Mouse (Mus musculus) limb, embryonic 14.5 days (tissue): ENCODE results near the gene Emp3. TPM values are rescaled to one million over a fixed set of nuclear protein-coding genes. Genes with fewer than 3 reads are reported as not detected.

Source experiments
- ATAC-seq: fragments of 200-750 bp; cut with Nextera tagmentation; 2 replicates; pipeline ENCODE4 v1.8.0; 2017; ENCODE audit warnings: low read depth, moderate number of reproducible peaks, moderate TSS enrichment; ENCODE audit not compliant: low FRiP score
- DNase-seq: peaks from one replicate; pipeline ENCODE4 v3.0.0-alpha.2; 2015; ENCODE audit warnings: low spot score
- H3K27ac ChIP-seq: fragments of 300-500 bp; sonication (generic); replicated peaks from 2 replicates; pipeline ENCODE4 v1.5.1; 2014; ENCODE audit warnings: low read depth, mild to moderate bottlenecking, low read length, moderate library complexity, mixed read lengths
- H3K27me3 ChIP-seq: fragments of 300-500 bp; sonication (generic); 2 replicates; pipeline ENCODE4 v1.6.1; 2014; ENCODE audit warnings: low read length, mixed read lengths; ENCODE audit not compliant: control insufficient read depth, insufficient read depth
- H3K36me3 ChIP-seq: fragments of 300-500 bp; sonication (generic); 2 replicates; pipeline ENCODE4 v1.6.1; 2014; ENCODE audit warnings: mild to moderate bottlenecking, low read length, moderate library complexity, mixed read lengths; ENCODE audit not compliant: control insufficient read depth, insufficient read depth
- H3K4me1 ChIP-seq: fragments of 300-500 bp; sonication (generic); 2 replicates; pipeline ENCODE4 v1.6.1; 2014; ENCODE audit warnings: antibody characterized with exemption, low read length, mixed read lengths; ENCODE audit not compliant: control insufficient read depth, insufficient read depth
- H3K4me2 ChIP-seq: fragments of 300-500 bp; sonication (generic); replicated peaks from 2 replicates; pipeline ENCODE4 v1.6.1; 2014; ENCODE audit warnings: low read depth, mild to moderate bottlenecking, low read length, moderate library complexity; ENCODE audit not compliant: severe bottlenecking
- H3K4me3 ChIP-seq: fragments of 300-500 bp; sonication (generic); replicated peaks from 2 replicates; pipeline ENCODE4 v1.5.1; 2014; ENCODE audit warnings: low read length
- H3K9ac ChIP-seq: fragments of 300-500 bp; sonication (generic); 2 replicates; pipeline ENCODE4 v1.6.1; 2014; ENCODE audit warnings: mild to moderate bottlenecking, low read depth, low read length, moderate library complexity; ENCODE audit not compliant: severe bottlenecking
- H3K9me3 ChIP-seq: fragments of 300-500 bp; sonication (generic); 2 replicates; pipeline ENCODE4 v1.6.1; 2016; ENCODE audit warnings: low read length; ENCODE audit not compliant: control insufficient read depth
- POLR2A ChIP-seq: fragments of 200-500 bp; IDR thresholded peaks from 2 replicates; pipeline ENCODE4 v1.8.0; 2012; ENCODE audit warnings: inconsistent platforms, mild to moderate bottlenecking, moderate library complexity, borderline replicate concordance; ENCODE audit not compliant: insufficient read depth, insufficient read length; ENCODE audit errors: extremely low read depth
- WGBS: fragments of 180-500 bp; shearing (Covaris S2); extraction: QIAGEN DNeasy Blood & Tissue Kit; methylation state at CpG from one replicate; pipeline ENCODE4 v1.1.7; 2014; 5-methylcytosine and 5-hydroxymethylcytosine counted together
- polyA plus RNA-seq, 2 experiments: library from polyadenylated mRNA; depleted of rRNA in 1 of 2; stranded (reverse) in 1 of 2; unstranded in 1 of 2; fragments of >200 nt; fragmentation: Nextera tagmentation in 1 of 2; extraction: Ambion mirVana in 1 of 2; gene quantifications; 2 replicates each; pipeline versions ENCODE4 v1.2.1 to v1.2.3; 2012 to 2014

Emp3 gene
- polyA plus RNA-seq, 2 experiments, result 201 to 318 TPM

DNA sequence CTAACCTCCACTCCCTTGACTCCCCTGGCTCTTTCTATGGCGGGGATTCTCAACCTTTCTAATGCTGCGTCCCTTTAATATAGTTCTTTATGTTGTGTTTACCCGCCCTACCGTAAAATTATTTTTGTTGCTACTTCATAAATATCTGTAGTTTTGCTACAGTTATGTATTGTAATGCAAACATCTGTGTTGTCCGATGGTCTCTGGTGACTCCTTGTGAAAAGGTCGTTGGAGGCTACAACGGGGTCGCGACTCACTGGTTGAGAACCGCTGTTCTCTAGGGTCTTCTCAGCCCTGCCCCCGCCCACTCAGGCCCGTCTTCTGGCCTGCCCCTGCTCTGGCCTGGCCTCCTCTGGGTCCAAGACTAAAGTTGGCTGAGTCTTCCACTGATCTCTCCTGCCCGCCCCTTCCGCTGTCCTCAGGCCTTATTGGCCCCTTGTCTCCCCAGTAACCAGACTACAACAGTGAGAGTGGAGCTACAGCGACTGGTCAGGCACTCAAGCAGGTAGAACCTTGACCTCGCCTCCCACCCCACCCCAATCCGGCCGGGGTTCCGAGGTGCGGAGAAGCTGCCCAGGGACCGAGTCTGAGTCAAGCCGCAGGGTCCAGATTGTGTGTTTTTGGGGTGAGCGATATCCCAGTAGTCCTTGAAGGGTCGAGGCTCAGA is 2.7 kb upstream of the Emp3 start, which contains the start of gene Ccdc114:
Gene Ccdc114, plus strand, starts transcription at position 311 of the 667 bp plus-strand sequence.
- H3K9ac ChIP-seq, result peak within 1 kb of the TSS; percentile 34
- no peaks in the 10 kb centered on the region for H3K9me3 ChIP-seq
- peak within 1 kb of the TSS; percentile 63 for H3K4me2 ChIP-seq
- DNase-seq (peak; percentile 72), ATAC-seq (peak; percentile 42)
- H3K4me3 ChIP-seq, result peak within 1 kb of the TSS; percentile 41
- H3K4me1 ChIP-seq, result peaks cover 38% of the 10 kb centered on the region
- H3K27ac ChIP-seq, result peak within 1 kb of the TSS; percentile 90
- WGBS, result 8% methylated on average over 24 of the region's 24 CpGs
- H3K27me3 ChIP-seq, result peaks cover 4% of the 10 kb centered on the region; the same call in 1 of the 2 replicates
- no peak for TF ChIP-seq POLR2A
- H3K36me3 ChIP-seq, result 0 out of 2 replicates have a peak, but pooled peaks cover 2% of the 10 kb centered on the region

DNA sequence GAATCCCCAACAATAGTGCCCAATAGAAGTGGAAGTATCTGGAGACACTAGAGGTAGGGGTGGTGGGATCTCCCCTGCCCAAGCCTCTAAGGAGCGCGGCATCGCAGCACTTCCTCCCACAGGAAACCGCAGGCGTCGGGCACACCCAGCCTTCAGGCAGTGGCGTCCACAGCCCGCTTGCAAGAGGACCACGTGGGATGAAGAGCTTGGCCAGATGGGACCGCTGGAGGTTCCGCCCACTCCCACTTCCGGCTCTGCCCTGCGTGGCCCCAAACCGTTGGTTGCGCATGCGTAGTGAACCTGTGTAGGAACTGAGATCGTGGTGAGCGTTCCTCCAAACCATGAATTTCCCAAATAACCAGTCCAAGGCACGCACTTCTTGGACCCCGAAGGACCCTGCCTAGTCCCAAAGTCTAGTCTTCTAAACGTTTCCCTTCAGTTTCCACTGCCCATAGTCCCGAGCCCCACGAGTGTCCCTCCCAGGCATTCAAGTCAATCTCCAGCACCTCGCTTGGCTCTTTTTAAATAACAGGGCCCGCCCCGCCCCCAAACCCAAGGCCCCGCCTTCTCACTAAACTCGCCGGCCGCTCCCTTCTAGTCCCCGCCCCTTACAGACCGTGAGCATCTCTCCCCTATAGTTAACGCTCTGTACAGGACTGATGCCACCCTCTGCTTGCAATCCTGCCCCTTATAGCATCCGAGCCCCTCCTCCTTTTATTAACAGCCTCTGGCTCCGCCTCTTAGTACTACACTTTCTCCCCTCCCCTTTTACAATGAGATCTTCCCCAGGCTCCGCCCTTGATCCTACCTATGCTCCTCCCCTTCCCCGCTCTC is 1.9 kb upstream of the Emp3 start:
- Histone ChIP-seq H3K36me3 (peaks cover 6% of the 10 kb centered on the region; the same call in 1 of the 2 replicates), H3K27me3 (peaks cover 2% of the 10 kb centered on the region; the same call in 1 of the 2 replicates), H3K4me3 (peak overlapping the region; percentile 41), H3K27ac (peak overlapping the region; percentile 90), H3K9me3 (no peaks in the 10 kb centered on the region), H3K4me2 (peak overlapping the region; percentile 63), H3K4me1 (peaks cover 39% of the 10 kb centered on the region), H3K9ac (peak overlapping the region; percentile 34)
- under 1% methylated on average over 37 of the region's 37 CpGs for WGBS
- DNase-seq, result peak; percentile 98
- 0 out of 2 replicates have a peak, but pooled peaks have one; percentile 32 for TF ChIP-seq POLR2A
- ATAC-seq, result peak; percentile 86

DNA sequence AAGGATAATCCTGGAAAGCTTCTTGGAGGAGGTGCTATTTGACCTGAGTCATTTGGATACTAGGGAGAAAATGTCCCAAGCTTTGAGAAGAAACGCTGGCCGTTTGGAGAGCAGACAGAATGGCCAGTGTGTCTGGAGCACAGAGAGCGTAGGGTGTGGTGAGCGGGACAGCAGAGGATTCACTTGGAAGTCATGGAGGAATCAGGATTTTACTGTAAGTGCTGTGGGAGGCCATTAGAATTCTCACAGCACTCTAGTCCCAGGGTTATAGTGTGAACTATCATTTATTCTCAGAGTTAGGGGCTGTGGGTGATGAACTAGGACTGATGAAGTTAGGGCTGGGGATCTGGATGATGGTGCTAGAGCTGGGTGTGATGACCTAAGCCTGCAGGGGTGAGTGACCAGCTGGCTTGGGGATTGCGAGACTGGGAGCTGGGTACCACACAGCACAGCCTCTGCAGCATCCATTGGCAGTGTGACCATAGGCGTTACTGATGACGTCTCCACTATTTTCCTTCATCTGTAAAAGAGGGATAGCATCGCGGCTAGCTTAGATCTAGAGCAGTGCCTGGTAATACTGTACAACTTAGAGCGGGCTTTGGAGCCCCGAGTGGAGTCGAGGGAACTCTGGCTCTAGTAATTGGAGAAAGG is 871 bp upstream of the Emp3 start:
- Histone ChIP-seq H3K36me3 (peaks cover 12% of the 10 kb centered on the region; the same call in 1 of the 2 replicates), H3K27me3 (no peaks in the 10 kb centered on the region), H3K9ac (no peak overlapping the region), H3K4me1 (peaks cover 49% of the 10 kb centered on the region), H3K4me3 (0 out of 2 replicates have a peak overlapping the region, but pooled peaks have one; percentile 41), H3K27ac (peak overlapping the region; percentile 90), H3K9me3 (no peaks in the 10 kb centered on the region), H3K4me2 (peak overlapping the region; percentile 63)
- WGBS, result 75% methylated on average over 12 of the region's 12 CpGs
- ATAC-seq, result no peak
- no peak for TF ChIP-seq POLR2A
- DNase-seq, result no peak

DNA sequence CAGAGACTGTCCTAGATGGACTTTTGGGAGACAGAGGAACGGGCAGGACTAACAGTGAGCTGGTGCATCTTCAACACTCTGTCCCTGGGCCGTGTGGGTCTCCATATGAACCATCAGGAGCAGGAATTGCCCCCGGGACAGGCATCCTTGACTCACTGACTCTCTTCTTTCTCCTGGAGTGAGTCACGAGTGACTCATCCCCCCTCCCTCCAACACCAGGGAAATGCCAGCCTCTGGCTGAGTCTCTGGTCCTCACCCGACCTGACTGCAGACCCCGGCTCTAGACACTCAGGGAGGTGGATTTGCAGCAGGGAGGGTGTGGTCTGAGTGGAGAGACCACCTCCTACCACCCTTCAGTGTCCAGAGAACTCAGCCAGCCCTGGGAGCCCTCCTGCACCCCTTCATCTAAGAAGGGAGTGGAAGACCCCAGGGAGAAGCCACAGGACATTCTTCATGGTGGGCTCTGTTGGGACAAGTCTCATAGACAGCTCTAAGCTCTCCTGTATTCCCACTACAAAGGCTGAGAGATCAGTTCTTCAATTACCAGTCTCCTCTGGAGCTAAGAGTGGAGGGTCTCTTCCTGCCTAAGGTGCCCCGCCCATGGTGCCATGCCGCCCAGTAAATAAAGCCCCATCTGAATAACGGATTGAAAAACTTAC is 492 bp downstream of the Emp3 start:
- peak overlapping the region; percentile 90 for H3K27ac ChIP-seq
- H3K4me1 ChIP-seq, result peaks cover 60% of the 10 kb centered on the region

More for the DNA sequence above, 492 bp downstream of the Emp3 start:
- no peaks in the 10 kb centered on the region for H3K27me3 ChIP-seq
- H3K9ac ChIP-seq, result peak overlapping the region; percentile 68
- H3K36me3 ChIP-seq, result peaks cover 12% of the 10 kb centered on the region; the same call in 1 of the 2 replicates
- no peak for ATAC-seq
- no peaks in the 10 kb centered on the region for H3K9me3 ChIP-seq
- TF ChIP-seq POLR2A, result no peak
- DNase-seq, result no peak
- 26% methylated on average over 9 of the region's 9 CpGs for WGBS
- H3K4me2 ChIP-seq, result peak overlapping the region; percentile 75
- H3K4me3 ChIP-seq, result peak overlapping the region; percentile 60
